Mouse (Mus musculus): ENCODE results near the gene Gm20479. TPM values are rescaled to one million over a fixed set of nuclear protein-coding genes. Genes with fewer than 3 reads are reported as not detected.

Gene Gm20479
- polyA plus RNA-seq, 1 experiment from 2014 or later, result not detected

GRCm38 (mm10) chr7:27384731-27385130 is 27.5 kb upstream of the Gm20479 start:
- WGBS, result 29% methylated on average over 4 of the region's 4 CpGs
- 0 out of 2 replicates have a peak, but pooled peaks have one; percentile 53 for ATAC-seq (ENCODE audit: low FRiP score, low read depth)

DNA sequence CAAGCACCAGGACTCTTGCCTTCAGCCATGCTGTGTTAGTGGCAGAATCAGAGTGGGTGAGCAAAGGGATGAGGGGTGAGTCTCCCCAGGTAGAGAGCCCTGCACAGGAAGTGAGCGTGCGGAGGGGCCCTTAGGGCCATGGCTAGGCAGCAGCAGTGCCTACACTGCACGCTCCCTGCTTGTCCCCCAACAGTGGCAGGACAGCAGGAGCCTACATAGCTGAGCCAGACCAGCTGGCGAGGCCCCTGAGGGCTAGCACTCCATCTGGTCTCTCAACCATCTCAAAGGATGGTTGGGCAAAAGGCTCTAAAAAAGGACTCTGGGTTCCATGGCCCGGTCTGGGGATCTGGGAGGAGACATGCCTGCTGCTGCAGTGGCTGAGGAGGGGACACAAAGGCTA is 26.9 kb upstream of the Gm20479 start:
- WGBS, result 62% methylated on average over 5 of the region's 5 CpGs
- Histone ChIP-seq H3K9me3 (no peaks in the 10 kb centered on the region), H3K27ac (no peak overlapping the region), H3K4me3 (no peak overlapping the region), H3K27me3 (replicated peaks) (peaks cover 5% of the 10 kb centered on the region), H3K4me1 (no peaks in the 10 kb centered on the region), H3K9ac (no peak overlapping the region), H3K4me2 (replicated peaks) (no peak overlapping the region), H3K36me3 (no peaks in the 10 kb centered on the region)
- ATAC-seq (ENCODE audit: low FRiP score, low read depth), result no peak

More at GRCm38 (mm10) chr7:27384731-27385130, 27.5 kb upstream of the Gm20479 start:
- Histone ChIP-seq H3K27ac (no peak overlapping the region), H3K27me3 (replicated peaks) (no peaks in the 10 kb centered on the region; the same call in 1 of the 2 replicates), H3K4me3 (no peak overlapping the region), H3K9me3 (no peaks in the 10 kb centered on the region), H3K36me3 (no peaks in the 10 kb centered on the region), H3K9ac (no peak overlapping the region), H3K4me2 (replicated peaks) (no peak overlapping the region), H3K4me1 (no peaks in the 10 kb centered on the region)

- Histone ChIP-seq H3K27ac (no peak overlapping the region), H3K27me3 (replicated peaks) (peaks cover 11% of the 10 kb centered on the region), H3K4me2 (replicated peaks) (no peak overlapping the region), H3K9me3 (no peaks in the 10 kb centered on the region), H3K9ac (no peak overlapping the region), H3K4me3 (no peak overlapping the region), H3K4me1 (no peaks in the 10 kb centered on the region), H3K36me3 (no peaks in the 10 kb centered on the region)
- no peak for ATAC-seq (ENCODE audit: low FRiP score, low read depth)
- WGBS, result 89% methylated on average over 1 of the region's 1 CpGs
These were observed 26.0 kb upstream of the Gm20479 start for GRCm38 (mm10) chr7:27383233-27383632.

DNA sequence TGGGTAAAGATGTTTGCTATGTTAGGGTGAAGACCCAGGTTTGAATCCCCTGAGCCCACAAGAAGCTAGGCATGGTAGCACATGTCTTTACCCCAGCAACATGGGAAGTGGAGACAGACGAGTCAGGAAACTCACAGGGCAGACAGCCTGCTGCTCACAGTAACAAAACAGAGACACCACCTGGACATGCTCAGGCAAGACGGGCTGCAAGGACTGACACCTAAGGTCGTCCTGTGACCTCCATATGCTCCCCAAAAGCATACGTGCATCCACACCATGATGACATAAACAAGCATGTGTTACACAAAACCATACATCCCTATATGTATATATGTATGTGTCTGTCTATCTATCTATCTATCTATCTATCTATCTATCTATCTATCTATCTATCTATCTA is 24.3 kb upstream of the Gm20479 start:
- H3K9ac ChIP-seq, result no peak overlapping the region
- no peaks in the 10 kb centered on the region for H3K4me1 ChIP-seq
- H3K27me3 ChIP-seq (replicated peaks), result peaks cover 25% of the 10 kb centered on the region
- no peaks in the 10 kb centered on the region for H3K9me3 ChIP-seq
- no peak overlapping the region for H3K27ac ChIP-seq
- H3K4me3 ChIP-seq, result no peak overlapping the region
- WGBS, result 65% methylated on average over 4 of the region's 4 CpGs
- no peak overlapping the region for H3K4me2 ChIP-seq (replicated peaks)
- H3K36me3 ChIP-seq, result no peaks in the 10 kb centered on the region
- no peak for ATAC-seq (ENCODE audit: low FRiP score, low read depth)

- Histone ChIP-seq H3K4me1 (no peaks in the 10 kb centered on the region), H3K9ac (no peak overlapping the region), H3K4me3 (no peak overlapping the region), H3K36me3 (no peaks in the 10 kb centered on the region), H3K9me3 (no peaks in the 10 kb centered on the region), H3K4me2 (replicated peaks) (no peak overlapping the region), H3K27ac (no peak overlapping the region), H3K27me3 (replicated peaks) (peaks cover 31% of the 10 kb centered on the region)
- 46% methylated on average over 1 of the region's 1 CpGs for WGBS
- ATAC-seq (ENCODE audit: low FRiP score, low read depth), result no peak
These were observed 23.8 kb upstream of the Gm20479 start for GRCm38 (mm10) chr7:27381009-27381408.

DNA sequence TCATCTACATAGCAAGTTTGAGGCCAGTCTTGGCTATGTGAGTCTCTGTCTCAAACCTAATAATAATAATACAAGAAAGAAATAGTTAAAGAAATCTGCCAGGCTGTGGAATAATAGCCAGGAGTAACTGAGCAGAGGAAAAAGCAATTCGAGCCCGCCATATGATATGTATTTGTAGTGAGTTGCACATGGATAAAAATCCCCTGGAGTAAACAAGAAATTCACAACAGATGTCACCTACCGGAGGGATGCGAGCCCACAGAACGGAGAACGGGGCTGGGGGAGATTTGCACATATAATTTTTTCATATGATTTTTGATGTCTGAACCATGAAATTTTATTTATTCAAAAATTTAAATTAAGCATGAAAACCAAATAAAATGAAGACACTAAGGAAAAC is 22.6 kb upstream of the Gm20479 start:
- Histone ChIP-seq H3K27ac (no peak overlapping the region), H3K4me1 (no peaks in the 10 kb centered on the region), H3K4me3 (no peak overlapping the region), H3K9me3 (no peaks in the 10 kb centered on the region), H3K36me3 (no peaks in the 10 kb centered on the region), H3K4me2 (replicated peaks) (no peak overlapping the region), H3K27me3 (replicated peaks) (peaks cover 41% of the 10 kb centered on the region), H3K9ac (no peak overlapping the region)
- 88% methylated on average over 6 of the region's 6 CpGs for WGBS
- ATAC-seq (ENCODE audit: low FRiP score, low read depth), result no peak

GRCm38 (mm10) chr7:27378431-27378830 is 21.2 kb upstream of the Gm20479 start:
- no peak overlapping the region for H3K4me3 ChIP-seq
- no peak overlapping the region for H3K9ac ChIP-seq
- H3K9me3 ChIP-seq, result no peaks in the 10 kb centered on the region
- H3K4me1 ChIP-seq, result no peaks in the 10 kb centered on the region
- H3K27ac ChIP-seq, result no peak overlapping the region
- H3K36me3 ChIP-seq, result no peaks in the 10 kb centered on the region
- H3K27me3 ChIP-seq (replicated peaks), result peaks cover 53% of the 10 kb centered on the region
- no peak for ATAC-seq (ENCODE audit: low FRiP score, low read depth)
- H3K4me2 ChIP-seq (replicated peaks), result no peak overlapping the region
- 21% methylated on average over 4 of the region's 4 CpGs for WGBS

DNA sequence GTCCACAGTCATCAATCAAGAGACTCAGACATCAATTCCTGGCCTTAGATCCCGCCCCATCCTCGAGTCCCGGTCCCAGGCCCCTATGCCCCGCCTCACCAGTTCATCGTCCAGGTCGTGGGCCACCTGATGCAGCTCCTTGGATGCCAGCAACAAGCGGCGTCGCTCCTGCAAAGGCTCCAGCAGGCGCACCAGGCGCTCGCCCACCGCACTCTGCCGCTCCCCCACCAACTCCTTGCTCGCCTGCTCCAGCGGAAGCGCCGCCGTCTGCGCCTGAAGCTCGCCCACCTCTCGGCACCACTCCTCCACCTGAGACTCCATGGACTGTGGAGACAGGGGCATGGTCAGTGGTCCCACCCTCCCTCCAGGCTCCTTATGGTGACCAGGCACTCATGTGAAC is 18.1 kb upstream of the Gm20479 start:
- H3K4me2 ChIP-seq (replicated peaks), result no peak overlapping the region; the same call in 1 of the 2 replicates
- peaks cover 84% of the 10 kb centered on the region for H3K27me3 ChIP-seq (replicated peaks)
- H3K9me3 ChIP-seq, result no peaks in the 10 kb centered on the region
- H3K4me3 ChIP-seq, result no peak overlapping the region
- H3K9ac ChIP-seq, result no peak overlapping the region
- H3K4me1 ChIP-seq, result peaks cover 4% of the 10 kb centered on the region; the same call in 1 of the 2 replicates
- WGBS, result 2% methylated on average over 22 of the region's 22 CpGs
- no peaks in the 10 kb centered on the region for H3K36me3 ChIP-seq
- no peak for ATAC-seq (ENCODE audit: low FRiP score, low read depth)
- H3K27ac ChIP-seq, result no peak overlapping the region

- WGBS, result 6% methylated on average over 44 of the region's 44 CpGs
- peaks cover 95% of the 10 kb centered on the region for H3K27me3 ChIP-seq (replicated peaks)
- H3K4me2 ChIP-seq (replicated peaks), result peak overlapping the region; percentile 37
- peak overlapping the region; percentile 16; the same call in 1 of the 2 replicates for H3K4me3 ChIP-seq
- peaks cover 4% of the 10 kb centered on the region; the same call in 1 of the 2 replicates for H3K4me1 ChIP-seq
- H3K36me3 ChIP-seq, result no peaks in the 10 kb centered on the region
- H3K9ac ChIP-seq, result no peak overlapping the region
- H3K27ac ChIP-seq, result no peak overlapping the region
- 0 out of 2 replicates have a peak, but pooled peaks cover 3% of the 10 kb centered on the region for H3K9me3 ChIP-seq
- no peak for ATAC-seq (ENCODE audit: low FRiP score, low read depth)
These were observed 14.7 kb upstream of the Gm20479 start for GRCm38 (mm10) chr7:27371715-27372462.

DNA sequence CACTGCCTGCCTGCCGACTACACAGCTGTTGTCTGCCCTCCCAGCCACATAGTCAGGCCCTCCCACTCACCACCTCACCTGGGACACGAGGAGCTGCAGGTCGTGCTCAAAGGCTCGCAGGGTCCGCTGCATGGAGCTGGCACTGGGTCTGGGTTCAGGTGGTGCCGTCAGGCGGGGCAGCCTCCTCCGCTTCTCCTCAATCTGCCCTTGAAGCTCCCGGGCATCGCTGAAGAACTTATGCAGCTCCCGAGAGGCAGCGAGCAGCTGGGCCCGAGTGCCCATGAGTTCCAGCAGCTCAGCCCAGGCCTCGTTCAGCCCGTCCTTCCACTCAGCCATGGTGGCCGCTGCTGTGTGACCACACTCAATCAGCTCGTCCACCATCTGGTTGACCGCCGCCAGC is 11.9 kb upstream of the Gm20479 start:
- H3K27ac ChIP-seq, result no peak overlapping the region
- H3K9ac ChIP-seq, result no peak overlapping the region
- ATAC-seq (ENCODE audit: low FRiP score, low read depth), result no peak
- 0 out of 2 replicates have a peak, but pooled peaks cover 3% of the 10 kb centered on the region for H3K9me3 ChIP-seq
- H3K4me3 ChIP-seq, result no peak overlapping the region
- H3K36me3 ChIP-seq, result no peaks in the 10 kb centered on the region
- peaks cover 98% of the 10 kb centered on the region for H3K27me3 ChIP-seq (replicated peaks)
- 83% methylated on average over 19 of the region's 19 CpGs for WGBS
- H3K4me1 ChIP-seq, result peaks cover 4% of the 10 kb centered on the region; the same call in 1 of the 2 replicates
- H3K4me2 ChIP-seq (replicated peaks), result no peak overlapping the region

DNA sequence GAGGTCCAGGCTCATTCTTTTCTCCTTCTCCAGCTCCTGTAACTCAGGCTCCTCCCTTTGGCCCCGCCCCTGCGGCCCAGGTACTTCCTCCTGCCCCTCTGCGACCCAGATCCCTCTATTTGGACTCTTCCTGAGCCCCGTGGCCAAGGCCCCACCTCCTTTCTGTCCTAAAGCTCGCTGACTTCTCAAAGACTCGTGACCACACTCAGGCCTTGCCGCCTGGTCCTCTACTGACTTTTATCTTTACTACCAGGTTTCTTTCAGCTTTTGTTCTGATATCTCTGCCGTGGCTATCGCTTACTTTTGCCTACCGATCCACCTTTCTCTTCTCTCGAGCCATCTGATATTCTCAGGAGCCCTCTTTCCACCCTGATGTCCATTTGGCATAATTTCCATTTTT is 10.8 kb upstream of the Gm20479 start:
- no peak overlapping the region for H3K9ac ChIP-seq

DNA sequence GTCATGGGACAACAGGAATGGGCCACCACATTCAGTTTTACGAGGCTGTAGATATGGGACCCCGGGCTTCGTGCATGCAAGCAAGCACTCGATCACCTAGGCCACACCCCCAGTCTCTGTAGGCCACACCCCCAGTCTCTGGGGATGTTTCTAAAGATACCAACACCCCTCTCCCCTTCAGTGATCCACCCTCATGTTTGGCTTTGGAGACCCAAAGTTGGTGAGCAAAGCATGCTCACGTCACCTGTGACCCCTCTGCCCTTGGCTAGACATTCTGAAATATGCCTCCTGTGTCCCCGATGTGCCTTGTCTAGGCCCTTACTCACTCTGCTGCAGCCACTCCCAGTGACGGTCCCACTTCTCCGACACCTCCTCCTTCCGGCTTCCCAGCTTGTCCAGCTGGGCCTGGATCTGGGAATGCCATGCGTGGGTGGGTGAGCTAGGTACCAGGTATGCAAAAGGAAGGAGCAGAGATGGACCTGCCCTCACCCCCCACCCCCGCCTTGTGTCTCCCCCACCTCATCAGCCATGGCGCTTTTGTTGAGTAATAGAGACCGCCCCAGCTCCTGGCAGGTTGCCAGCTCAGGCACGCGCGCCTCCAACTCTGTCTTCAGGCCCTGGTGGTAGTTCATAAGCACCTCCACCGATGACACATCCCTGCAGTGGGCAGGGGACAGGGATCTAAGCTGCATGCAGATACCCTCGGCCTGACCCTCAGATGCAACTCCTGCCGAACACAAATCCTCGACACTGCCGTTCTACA is 9.0 kb upstream of the Gm20479 start:
- Histone ChIP-seq H3K4me1 (no peaks in the 10 kb centered on the region), H3K4me2 (replicated peaks) (no peak overlapping the region), H3K4me3 (no peak overlapping the region), H3K9me3 (0 out of 2 replicates have a peak, but pooled peaks cover 3% of the 10 kb centered on the region), H3K9ac (no peak overlapping the region), H3K36me3 (no peaks in the 10 kb centered on the region), H3K27ac (no peak overlapping the region), H3K27me3 (replicated peaks) (peaks cover 89% of the 10 kb centered on the region)
- no peak for ATAC-seq (ENCODE audit: low FRiP score, low read depth)
- 36% methylated on average over 21 of the region's 21 CpGs for WGBS

More for the DNA sequence above, 10.8 kb upstream of the Gm20479 start:
- no peak for ATAC-seq (ENCODE audit: low FRiP score, low read depth)
- WGBS, result 13% methylated on average over 11 of the region's 11 CpGs
- Histone ChIP-seq H3K27ac (no peak overlapping the region), H3K9me3 (0 out of 2 replicates have a peak, but pooled peaks cover 3% of the 10 kb centered on the region), H3K4me1 (peaks cover 4% of the 10 kb centered on the region; the same call in 1 of the 2 replicates), H3K4me2 (replicated peaks) (peak overlapping the region; percentile 23; the same call in 1 of the 2 replicates), H3K4me3 (no peak overlapping the region), H3K27me3 (replicated peaks) (peaks cover 98% of the 10 kb centered on the region), H3K36me3 (no peaks in the 10 kb centered on the region)
